Mouse (Mus musculus) midbrain, embryonic 14.5 days (tissue): Measurements from ENCODE around the gene Isg15. TPM values are rescaled to one million over a fixed set of nuclear protein-coding genes. Genes with fewer than 3 reads are reported as not detected.
A peak's percentile ranks its signal among the peaks of the same experiment; 100 is the strongest.

Source experiments
- ATAC-seq: fragments of 200-750 bp; cut with Nextera tagmentation; 2 replicates; pipeline ENCODE4 v1.8.0; 2017; ENCODE audit warnings: moderate number of reproducible peaks, moderate library complexity; ENCODE audit not compliant: low FRiP score, low TSS enrichment
- DNase-seq: peaks from one replicate; pipeline ENCODE4 v3.0.0-alpha.2; 2015
- H3K27ac ChIP-seq: fragments of 300-500 bp; sonication (generic); replicated peaks from 2 replicates; pipeline ENCODE4 v1.5.1; 2014; ENCODE audit warnings: mild to moderate bottlenecking, low read depth, low read length, moderate library complexity
- H3K27me3 ChIP-seq: fragments of 300-500 bp; sonication (generic); 2 replicates; pipeline ENCODE4 v1.6.1; 2014; ENCODE audit warnings: low read length, control low read depth, mixed read lengths; ENCODE audit not compliant: control insufficient read depth, insufficient read depth
- H3K36me3 ChIP-seq: fragments of 300-500 bp; sonication (generic); 2 replicates; pipeline ENCODE4 v1.6.1; 2014; ENCODE audit warnings: low read length, control low read depth; ENCODE audit not compliant: control insufficient read depth, insufficient read depth
- H3K4me1 ChIP-seq: fragments of 300-500 bp; sonication (generic); 2 replicates; pipeline ENCODE4 v1.6.1; 2014; ENCODE audit warnings: mild to moderate bottlenecking, antibody characterized with exemption, low read length, control low read depth; ENCODE audit not compliant: control insufficient read depth, insufficient read depth
- H3K4me2 ChIP-seq: fragments of 300-500 bp; sonication (generic); 2 replicates; pipeline ENCODE4 v1.6.1; 2014; ENCODE audit warnings: mild to moderate bottlenecking, low read length, moderate library complexity
- H3K4me3 ChIP-seq: fragments of 300-500 bp; sonication (generic); replicated peaks from 2 replicates; pipeline ENCODE4 v1.5.1; 2014; ENCODE audit warnings: low read depth, low read length
- H3K9ac ChIP-seq: fragments of 300-500 bp; sonication (generic); replicated peaks from 2 replicates; pipeline ENCODE4 v1.6.1; 2014; ENCODE audit warnings: mild to moderate bottlenecking, low read length, moderate library complexity
- H3K9me3 ChIP-seq: fragments of 300-500 bp; sonication (generic); 2 replicates; pipeline ENCODE4 v1.6.1; 2016; ENCODE audit warnings: low read length, control low read depth, mixed read lengths; ENCODE audit not compliant: control insufficient read depth
- WGBS: fragments of 180-500 bp; shearing (Covaris S2); extraction: QIAGEN DNeasy Blood & Tissue Kit; methylation state at CpG from one replicate; pipeline ENCODE4 v1.1.7; 2014; 5-methylcytosine and 5-hydroxymethylcytosine counted together
- polyA plus RNA-seq: library from polyadenylated mRNA; unstranded; fragments of >200 nt; fragmentation: Nextera tagmentation; extraction: Ambion mirVana; gene quantifications from 2 replicates; pipeline ENCODE4 v1.2.1, GENCODE M21; 2014

Gene Isg15
- polyA plus RNA-seq, 1 experiment from 2014 or later = 2.5 TPM

DNA sequence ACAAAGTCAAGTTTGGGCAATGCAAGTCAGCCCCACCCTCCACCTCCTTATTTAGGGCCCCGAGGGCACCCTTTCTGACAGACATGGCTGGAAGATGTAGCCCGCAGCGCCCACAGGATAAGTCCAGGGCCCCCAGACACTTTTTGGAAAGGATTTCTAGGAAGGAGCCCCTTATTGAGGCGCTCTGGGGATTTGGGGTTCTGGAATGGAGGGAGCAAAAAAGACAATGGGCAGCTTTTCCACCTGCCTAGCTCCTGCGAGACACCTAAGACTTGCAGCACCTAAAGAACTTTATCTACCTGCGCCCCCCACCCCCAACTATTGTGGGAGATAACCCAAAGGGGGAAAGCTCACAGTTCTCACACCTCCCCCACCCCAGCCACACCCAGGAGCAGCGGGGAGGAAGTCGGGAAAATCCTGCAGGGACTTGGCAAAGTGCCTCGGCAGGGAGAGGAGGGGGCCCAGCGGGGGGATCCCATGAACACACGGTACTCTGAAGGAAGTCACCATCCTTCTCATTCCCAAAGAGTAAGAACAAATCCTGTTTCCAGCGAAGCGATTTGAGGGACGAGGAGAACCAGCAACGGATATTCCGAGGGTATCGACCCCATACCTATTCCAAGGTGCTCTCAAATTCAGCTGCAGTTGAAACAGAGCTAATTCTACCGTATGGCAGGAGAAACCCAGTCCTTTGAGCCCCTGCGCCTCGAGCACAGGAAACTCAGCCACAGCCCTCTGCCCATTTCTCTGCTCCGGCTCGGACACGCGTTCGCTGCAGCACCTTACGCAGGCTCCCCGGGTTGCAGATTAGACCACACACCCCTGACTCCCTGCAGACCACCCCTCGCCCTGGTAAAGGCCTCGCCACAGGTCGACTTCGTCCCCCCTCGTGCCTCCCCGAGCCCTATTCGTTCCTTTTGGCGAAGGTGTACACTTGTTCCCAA lies 4.4 kb downstream of the Isg15 start:
- ATAC-seq (no peak), DNase-seq (peak; percentile 83)
- peak overlapping the region; percentile 80 for H3K9ac ChIP-seq
- H3K27ac ChIP-seq = peak overlapping the region; percentile 93
- peak overlapping the region; percentile 90 for H3K4me3 ChIP-seq
- H3K4me1 ChIP-seq = peaks cover 29% of the 10 kb centered on the region
- H3K4me2 ChIP-seq = peak overlapping the region; percentile 88
- H3K9me3 ChIP-seq = no peaks in the 10 kb centered on the region
- H3K36me3 ChIP-seq = peaks cover 27% of the 10 kb centered on the region
- no peaks in the 10 kb centered on the region for H3K27me3 ChIP-seq
- WGBS = 3% methylated on average over 35 of the region's 35 CpGs

- DNase-seq = no peak
- Histone ChIP-seq H3K27ac (no peak overlapping the region), H3K4me2 (peak overlapping the region; percentile 88), H3K9ac (peak overlapping the region; percentile 25; the same call in 1 of the 2 replicates), H3K27me3 (no peaks in the 10 kb centered on the region), H3K36me3 (peaks cover 41% of the 10 kb centered on the region), H3K4me3 (no peak overlapping the region; the same call in 1 of the 2 replicates), H3K4me1 (peaks cover 46% of the 10 kb centered on the region), H3K9me3 (no peaks in the 10 kb centered on the region)
- no peak for ATAC-seq
- WGBS = 33% methylated on average over 6 of the region's 6 CpGs
Measured at GRCm38 (mm10) chr4:156194346-156194745, 6.3 kb downstream of the Isg15 start.

GRCm38 (mm10) chr4:156193906-156194305 lies 6.7 kb downstream of the Isg15 start:
- Histone ChIP-seq H3K27me3 (no peaks in the 10 kb centered on the region), H3K9me3 (no peaks in the 10 kb centered on the region), H3K4me1 (peaks cover 50% of the 10 kb centered on the region), H3K27ac (no peak overlapping the region), H3K36me3 (peaks cover 41% of the 10 kb centered on the region), H3K4me3 (no peak overlapping the region), H3K9ac (peak overlapping the region; percentile 4; the same call in 1 of the 2 replicates), H3K4me2 (peak overlapping the region; percentile 88)
- ATAC-seq = no peak
- 67% methylated on average over 5 of the region's 5 CpGs for WGBS
- DNase-seq = no peak

- Histone ChIP-seq H3K4me2 (peak overlapping the region; percentile 3; the same call in 1 of the 2 replicates), H3K4me3 (no peak overlapping the region), H3K36me3 (peaks cover 41% of the 10 kb centered on the region), H3K9me3 (no peaks in the 10 kb centered on the region), H3K9ac (no peak overlapping the region; the same call in 1 of the 2 replicates), H3K27me3 (no peaks in the 10 kb centered on the region), H3K27ac (no peak overlapping the region), H3K4me1 (peaks cover 57% of the 10 kb centered on the region)
- ATAC-seq (no peak), DNase-seq (no peak)
- 43% methylated on average over 2 of the region's 2 CpGs for WGBS
Measured at GRCm38 (mm10) chr4:156193200-156193590, 7.4 kb downstream of the Isg15 start.

DNA sequence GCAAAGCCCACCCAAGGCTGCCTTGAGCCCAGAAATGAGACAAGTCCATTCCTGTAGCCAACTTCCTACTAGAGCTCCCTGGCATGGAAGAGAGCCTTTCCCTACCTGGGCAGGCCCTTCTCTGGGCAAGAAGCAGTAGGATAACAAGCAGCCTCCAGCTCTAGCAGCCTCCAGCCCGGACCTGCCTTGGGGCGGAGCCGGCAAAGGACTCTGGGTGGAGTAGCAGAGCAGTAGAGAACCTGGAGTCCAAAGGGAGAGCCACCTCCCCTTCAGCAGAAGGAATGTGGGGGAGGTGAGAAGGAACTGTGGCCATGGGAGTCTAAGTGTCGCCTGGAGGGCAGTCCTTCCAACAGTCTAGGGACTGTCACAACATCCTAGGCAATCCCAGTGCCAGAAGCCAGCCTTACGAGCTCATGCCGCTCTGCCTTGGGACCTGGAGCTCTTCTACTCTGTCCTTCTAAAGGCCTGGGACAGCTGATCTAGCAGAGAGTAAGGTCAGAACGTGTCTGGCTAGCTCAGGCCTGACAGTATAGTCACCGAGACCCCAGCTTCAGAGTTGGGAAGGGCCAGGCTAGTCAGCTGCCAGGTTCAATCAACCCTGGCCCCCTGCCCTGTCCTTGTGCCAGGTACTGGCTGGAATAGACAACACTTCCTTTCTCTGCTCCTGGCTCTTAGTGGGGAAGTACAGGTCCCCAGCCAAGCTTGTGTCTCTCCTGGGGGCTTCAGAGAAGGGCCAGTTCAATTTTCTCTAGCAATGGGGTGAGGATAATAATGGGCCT lies 8.0 kb downstream of the Isg15 start:
- Histone ChIP-seq H3K9ac (peak overlapping the region; percentile 21; the same call in 1 of the 2 replicates), H3K4me2 (peak overlapping the region; percentile 3; the same call in 1 of the 2 replicates), H3K4me1 (peaks cover 63% of the 10 kb centered on the region), H3K27me3 (no peaks in the 10 kb centered on the region), H3K36me3 (peaks cover 41% of the 10 kb centered on the region), H3K9me3 (no peaks in the 10 kb centered on the region), H3K27ac (no peak overlapping the region), H3K4me3 (no peak overlapping the region)
- 58% methylated on average over 8 of the region's 8 CpGs for WGBS
- no peak for DNase-seq
- no peak for ATAC-seq

DNA sequence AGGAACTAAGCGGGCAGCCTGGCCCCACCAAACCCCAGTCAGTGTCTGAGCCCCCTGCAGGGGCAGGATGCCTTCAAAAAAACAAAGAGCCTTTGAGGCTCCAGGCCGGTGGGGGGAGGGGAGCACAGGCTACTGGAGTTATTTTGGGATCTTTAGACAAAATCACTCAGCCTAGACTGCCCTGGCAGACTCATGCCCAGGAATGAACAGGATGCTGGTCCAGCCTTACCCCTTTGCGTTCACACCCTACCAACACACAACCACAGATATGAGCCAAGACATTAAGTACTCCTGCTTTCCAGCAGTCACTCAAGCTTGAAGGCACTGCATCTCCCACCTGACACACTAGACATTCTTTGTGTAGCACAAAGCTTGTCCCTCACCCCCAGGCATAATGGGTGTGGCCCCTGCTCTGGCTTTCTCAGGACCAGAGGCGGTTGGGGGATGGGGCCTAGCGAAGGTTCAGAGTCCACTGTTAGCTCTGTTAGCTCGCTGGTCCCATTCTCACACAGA lies 11.8 kb downstream of the Isg15 start:
- peak overlapping the region; percentile 31; the same call in 1 of the 2 replicates for H3K9ac ChIP-seq
- DNase-seq (peak; percentile 78), ATAC-seq (peak; percentile 57)
- H3K4me2 ChIP-seq = peak overlapping the region; percentile 28
- H3K9me3 ChIP-seq = no peaks in the 10 kb centered on the region
- H3K27me3 ChIP-seq = no peaks in the 10 kb centered on the region
- peaks cover 72% of the 10 kb centered on the region for H3K4me1 ChIP-seq
- peaks cover 36% of the 10 kb centered on the region for H3K36me3 ChIP-seq
- H3K27ac ChIP-seq = peak overlapping the region; percentile 70
- WGBS = 5% methylated on average over 6 of the region's 6 CpGs
- H3K4me3 ChIP-seq = no peak overlapping the region

DNA sequence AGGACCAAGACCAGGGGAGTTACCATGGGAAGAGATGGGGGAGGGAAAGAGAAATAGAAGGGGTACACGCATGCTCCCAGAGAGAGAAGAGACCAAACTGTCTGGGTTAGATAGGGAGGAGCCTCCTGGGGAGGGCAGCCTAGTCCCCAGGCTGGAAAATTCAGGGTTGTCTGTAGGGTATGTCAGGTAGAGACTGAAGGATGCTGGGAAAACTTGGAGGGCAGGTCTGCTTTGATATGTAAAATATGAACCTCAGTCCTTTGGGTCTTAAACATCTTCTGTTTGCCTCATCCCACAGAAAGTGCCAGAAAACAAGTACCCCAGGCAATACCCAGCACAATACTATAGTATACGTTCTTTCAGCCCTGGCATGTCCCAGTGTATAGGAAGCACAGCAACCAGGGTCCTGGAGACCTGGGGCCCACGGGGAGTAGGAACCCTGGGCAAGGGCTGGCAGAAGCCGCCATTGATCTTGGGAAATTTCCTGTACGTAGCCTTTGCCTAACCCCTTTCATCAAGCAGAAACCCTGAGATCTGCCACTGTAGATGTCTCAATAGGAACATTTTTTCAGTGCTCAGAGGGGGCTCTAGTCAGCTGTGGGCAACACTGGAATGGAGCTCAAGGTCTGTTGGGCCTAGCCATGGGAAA lies 12.3 kb downstream of the Isg15 start:
- H3K27ac ChIP-seq = peak overlapping the region; percentile 70
- WGBS = 22% methylated on average over 5 of the region's 5 CpGs
- ATAC-seq = 0 out of 2 replicates have a peak, but pooled peaks have one; percentile 6
- peaks cover 78% of the 10 kb centered on the region for H3K4me1 ChIP-seq
- peak overlapping the region; percentile 28 for H3K4me2 ChIP-seq
- no peaks in the 10 kb centered on the region for H3K9me3 ChIP-seq
- peaks cover 35% of the 10 kb centered on the region for H3K36me3 ChIP-seq
- H3K27me3 ChIP-seq = no peaks in the 10 kb centered on the region
- H3K4me3 ChIP-seq = no peak overlapping the region
- no peak overlapping the region; the same call in 1 of the 2 replicates for H3K9ac ChIP-seq
- DNase-seq = no peak
